Mouse (Mus musculus): Measurements from ENCODE around the gene Enpp1. TPM values are rescaled to one million over a fixed set of nuclear protein-coding genes. Genes with fewer than 3 reads are reported as not detected.

The Enpp1 gene
- polyA plus RNA-seq, 1 experiment from 2014 or later, result 2.9 TPM

GRCm38 (mm10) chr10:24739171-24739570 is 27.2 kb upstream of the Enpp1 start:
- Histone ChIP-seq H3K4me3 (ENCODE audit: low read length) (no peak overlapping the region), H3K27ac (ENCODE audit: low read length) (no peak overlapping the region), H3K9me3 (ENCODE audit: control insufficient read depth, low read length) (no peaks in the 10 kb centered on the region), H3K36me3 (ENCODE audit: control insufficient read depth, insufficient read depth, low read length) (no peaks in the 10 kb centered on the region), H3K9ac (ENCODE audit: low read length) (no peak overlapping the region), H3K4me2 (ENCODE audit: low read depth, low read length) (no peak overlapping the region), H3K27me3 (ENCODE audit: control insufficient read depth, insufficient read depth, low read depth, low read length) (no peaks in the 10 kb centered on the region), H3K4me1 (replicated peaks; ENCODE audit: control insufficient read depth, insufficient read depth, low read length) (no peaks in the 10 kb centered on the region; the same call in 1 of the 2 replicates)
- ATAC-seq (ENCODE audit: low read depth), result no peak
- WGBS, result 70% methylated on average over 2 of the region's 2 CpGs

GRCm38 (mm10) chr10:24738456-24738855 is 26.5 kb upstream of the Enpp1 start:
- Histone ChIP-seq H3K9me3 (ENCODE audit: control insufficient read depth, low read length) (no peaks in the 10 kb centered on the region), H3K36me3 (ENCODE audit: control insufficient read depth, insufficient read depth, low read length) (no peaks in the 10 kb centered on the region), H3K9ac (ENCODE audit: low read length) (no peak overlapping the region), H3K27me3 (ENCODE audit: control insufficient read depth, insufficient read depth, low read depth, low read length) (no peaks in the 10 kb centered on the region), H3K4me1 (replicated peaks; ENCODE audit: control insufficient read depth, insufficient read depth, low read length) (no peaks in the 10 kb centered on the region; the same call in 1 of the 2 replicates), H3K4me2 (ENCODE audit: low read depth, low read length) (no peak overlapping the region), H3K4me3 (ENCODE audit: low read length) (no peak overlapping the region), H3K27ac (ENCODE audit: low read length) (no peak overlapping the region)
- ATAC-seq (ENCODE audit: low read depth), result no peak
- 60% methylated on average over 2 of the region's 2 CpGs for WGBS

- Histone ChIP-seq H3K27me3 (ENCODE audit: control insufficient read depth, insufficient read depth, low read depth, low read length) (no peaks in the 10 kb centered on the region), H3K36me3 (ENCODE audit: control insufficient read depth, insufficient read depth, low read length) (no peaks in the 10 kb centered on the region), H3K4me1 (replicated peaks; ENCODE audit: control insufficient read depth, insufficient read depth, low read length) (peaks cover 3% of the 10 kb centered on the region; the same call in 1 of the 2 replicates), H3K4me2 (ENCODE audit: low read depth, low read length) (no peak overlapping the region), H3K27ac (ENCODE audit: low read length) (no peak overlapping the region), H3K9ac (ENCODE audit: low read length) (no peak overlapping the region), H3K4me3 (ENCODE audit: low read length) (no peak overlapping the region), H3K9me3 (ENCODE audit: control insufficient read depth, low read length) (no peaks in the 10 kb centered on the region)
- WGBS, result 79% methylated on average over 5 of the region's 5 CpGs
- ATAC-seq (ENCODE audit: low read depth), result no peak
Measured at GRCm38 (mm10) chr10:24735027-24735777, 23.2 kb upstream of the Enpp1 start.

- no peak for ATAC-seq (ENCODE audit: low read depth)
- no peak overlapping the region for H3K27ac ChIP-seq (ENCODE audit: low read length)
- no peaks in the 10 kb centered on the region for H3K27me3 ChIP-seq (ENCODE audit: control insufficient read depth, insufficient read depth, low read depth, low read length)
- no peak overlapping the region for H3K4me3 ChIP-seq (ENCODE audit: low read length)
- no peak overlapping the region for H3K9ac ChIP-seq (ENCODE audit: low read length)
- no peak overlapping the region for H3K4me2 ChIP-seq (ENCODE audit: low read depth, low read length)
- no peaks in the 10 kb centered on the region for H3K36me3 ChIP-seq (ENCODE audit: control insufficient read depth, insufficient read depth, low read length)
- H3K4me1 ChIP-seq (replicated peaks; ENCODE audit: control insufficient read depth, insufficient read depth, low read length), result 0 out of 2 replicates have a peak, but pooled peaks cover 3% of the 10 kb centered on the region
- WGBS, result 91% methylated on average over 4 of the region's 4 CpGs
- no peaks in the 10 kb centered on the region for H3K9me3 ChIP-seq (ENCODE audit: control insufficient read depth, low read length)
Measured at GRCm38 (mm10) chr10:24727478-24727877, 15.5 kb upstream of the Enpp1 start.

- no peaks in the 10 kb centered on the region for H3K9me3 ChIP-seq (ENCODE audit: control insufficient read depth, low read length)
- no peak overlapping the region for H3K27ac ChIP-seq (ENCODE audit: low read length)
- no peak for ATAC-seq (ENCODE audit: low read depth)
- H3K4me1 ChIP-seq (replicated peaks; ENCODE audit: control insufficient read depth, insufficient read depth, low read length), result no peaks in the 10 kb centered on the region
- H3K4me3 ChIP-seq (ENCODE audit: low read length), result no peak overlapping the region
- WGBS, result 85% methylated on average over 2 of the region's 2 CpGs
- no peaks in the 10 kb centered on the region for H3K27me3 ChIP-seq (ENCODE audit: control insufficient read depth, insufficient read depth, low read depth, low read length)
- no peak overlapping the region for H3K4me2 ChIP-seq (ENCODE audit: low read depth, low read length)
- H3K9ac ChIP-seq (ENCODE audit: low read length), result no peak overlapping the region
- H3K36me3 ChIP-seq (ENCODE audit: control insufficient read depth, insufficient read depth, low read length), result no peaks in the 10 kb centered on the region
Measured at GRCm38 (mm10) chr10:24725197-24725596, 13.2 kb upstream of the Enpp1 start.

- Histone ChIP-seq H3K4me2 (ENCODE audit: low read depth, low read length) (no peak overlapping the region), H3K9ac (ENCODE audit: low read length) (no peak overlapping the region), H3K36me3 (ENCODE audit: control insufficient read depth, insufficient read depth, low read length) (no peaks in the 10 kb centered on the region), H3K27me3 (ENCODE audit: control insufficient read depth, insufficient read depth, low read depth, low read length) (no peaks in the 10 kb centered on the region), H3K4me3 (ENCODE audit: low read length) (no peak overlapping the region), H3K27ac (ENCODE audit: low read length) (no peak overlapping the region), H3K4me1 (replicated peaks; ENCODE audit: control insufficient read depth, insufficient read depth, low read length) (no peaks in the 10 kb centered on the region), H3K9me3 (ENCODE audit: control insufficient read depth, low read length) (no peaks in the 10 kb centered on the region)
- 87% methylated on average over 3 of the region's 3 CpGs for WGBS
- no peak for ATAC-seq (ENCODE audit: low read depth)
Measured at GRCm38 (mm10) chr10:24721841-24722240, 9.9 kb upstream of the Enpp1 start.

GRCm38 (mm10) chr10:24719383-24719782 is 7.4 kb upstream of the Enpp1 start:
- WGBS, result 80% methylated on average over 4 of the region's 4 CpGs

GRCm38 (mm10) chr10:24718720-24719119 is 6.8 kb upstream of the Enpp1 start:
- H3K27ac ChIP-seq (ENCODE audit: low read length), result no peak overlapping the region

More at GRCm38 (mm10) chr10:24719383-24719782, 7.4 kb upstream of the Enpp1 start:
- ATAC-seq (ENCODE audit: low read depth), result no peak
- H3K27me3 ChIP-seq (ENCODE audit: control insufficient read depth, insufficient read depth, low read depth, low read length), result no peaks in the 10 kb centered on the region
- H3K4me3 ChIP-seq (ENCODE audit: low read length), result no peak overlapping the region
- H3K9ac ChIP-seq (ENCODE audit: low read length), result no peak overlapping the region
- H3K36me3 ChIP-seq (ENCODE audit: control insufficient read depth, insufficient read depth, low read length), result no peaks in the 10 kb centered on the region
- no peaks in the 10 kb centered on the region for H3K4me1 ChIP-seq (replicated peaks; ENCODE audit: control insufficient read depth, insufficient read depth, low read length)
- no peak overlapping the region for H3K27ac ChIP-seq (ENCODE audit: low read length)
- H3K4me2 ChIP-seq (ENCODE audit: low read depth, low read length), result no peak overlapping the region
- H3K9me3 ChIP-seq (ENCODE audit: control insufficient read depth, low read length), result no peaks in the 10 kb centered on the region

GRCm38 (mm10) chr10:24718058-24718457 is 6.1 kb upstream of the Enpp1 start:
- ATAC-seq (ENCODE audit: low read depth), result no peak
- no peaks in the 10 kb centered on the region for H3K9me3 ChIP-seq (ENCODE audit: control insufficient read depth, low read length)
- no peak overlapping the region for H3K9ac ChIP-seq (ENCODE audit: low read length)
- no peaks in the 10 kb centered on the region for H3K4me1 ChIP-seq (replicated peaks; ENCODE audit: control insufficient read depth, insufficient read depth, low read length)
- 57% methylated on average over 14 of the region's 14 CpGs for WGBS
- H3K27ac ChIP-seq (ENCODE audit: low read length), result no peak overlapping the region
- no peak overlapping the region for H3K4me3 ChIP-seq (ENCODE audit: low read length)
- no peak overlapping the region for H3K4me2 ChIP-seq (ENCODE audit: low read depth, low read length)
- no peaks in the 10 kb centered on the region for H3K27me3 ChIP-seq (ENCODE audit: control insufficient read depth, insufficient read depth, low read depth, low read length)
- no peaks in the 10 kb centered on the region for H3K36me3 ChIP-seq (ENCODE audit: control insufficient read depth, insufficient read depth, low read length)

More at GRCm38 (mm10) chr10:24718720-24719119, 6.8 kb upstream of the Enpp1 start:
- no peaks in the 10 kb centered on the region for H3K4me1 ChIP-seq (replicated peaks; ENCODE audit: control insufficient read depth, insufficient read depth, low read length)
- no peak for ATAC-seq (ENCODE audit: low read depth)
- H3K9me3 ChIP-seq (ENCODE audit: control insufficient read depth, low read length), result no peaks in the 10 kb centered on the region
- WGBS, result 55% methylated on average over 11 of the region's 11 CpGs
- no peaks in the 10 kb centered on the region for H3K27me3 ChIP-seq (ENCODE audit: control insufficient read depth, insufficient read depth, low read depth, low read length)
- H3K36me3 ChIP-seq (ENCODE audit: control insufficient read depth, insufficient read depth, low read length), result no peaks in the 10 kb centered on the region
- H3K4me2 ChIP-seq (ENCODE audit: low read depth, low read length), result no peak overlapping the region
- no peak overlapping the region for H3K4me3 ChIP-seq (ENCODE audit: low read length)
- H3K9ac ChIP-seq (ENCODE audit: low read length), result no peak overlapping the region
